Mouse (Mus musculus): ENCODE measurements around the gene G3bp1.

The G3bp1 gene

GRCm38 (mm10) chr11:55469048-55469843 lies at the start of gene G3bp1:
Gene G3bp1, plus strand, starts transcription at chr11:55469685.
- peak; percentile 99 for DNase-seq (ENCODE audit: low read depth)

- no peak for DNase-seq (ENCODE audit: low read depth)
These were observed 46.5 kb upstream of the G3bp1 start, which contains the start of gene Sparc for GRCm38 (mm10) chr11:55422978-55423377. Gene Sparc, minus strand, starts transcription at chr11:55423183.

GRCm38 (mm10) chr11:55423756-55424155 lies 45.7 kb upstream of the G3bp1 start:
- DNase-seq (ENCODE audit: low read depth), result peak; percentile 61

GRCm38 (mm10) chr11:55424746-55425360 lies 44.6 kb upstream of the G3bp1 start:
- DNase-seq (ENCODE audit: low read depth), result peak; percentile 90

GRCm38 (mm10) chr11:55428186-55429012 lies 41.1 kb upstream of the G3bp1 start:
- peak; percentile 100 for DNase-seq (ENCODE audit: low read depth)

GRCm38 (mm10) chr11:55429973-55430372 lies 39.5 kb upstream of the G3bp1 start:
- DNase-seq (ENCODE audit: low read depth), result no peak

- peak; percentile 35 for DNase-seq (ENCODE audit: low read depth)
These were observed 36.5 kb upstream of the G3bp1 start for GRCm38 (mm10) chr11:55432981-55433380.

GRCm38 (mm10) chr11:55436089-55436488 lies 33.4 kb upstream of the G3bp1 start:
- no peak for DNase-seq (ENCODE audit: low read depth)

GRCm38 (mm10) chr11:55438031-55438430 lies 31.5 kb upstream of the G3bp1 start:
- DNase-seq (ENCODE audit: low read depth), result no peak

- no peak for DNase-seq (ENCODE audit: low read depth)
These were observed 29.8 kb upstream of the G3bp1 start for GRCm38 (mm10) chr11:55439718-55440117.

GRCm38 (mm10) chr11:55444772-55445171 lies 24.7 kb upstream of the G3bp1 start:
- peak; percentile 93 for DNase-seq (ENCODE audit: low read depth)

GRCm38 (mm10) chr11:55446579-55446978 lies 22.9 kb upstream of the G3bp1 start:
- peak; percentile 94 for DNase-seq (ENCODE audit: low read depth)

GRCm38 (mm10) chr11:55449531-55449930 lies 20.0 kb upstream of the G3bp1 start:
- no peak for DNase-seq (ENCODE audit: low read depth)

- DNase-seq (ENCODE audit: low read depth), result no peak
These were observed 19.2 kb upstream of the G3bp1 start for GRCm38 (mm10) chr11:55450311-55450710.

GRCm38 (mm10) chr11:55453640-55454039 lies 15.8 kb upstream of the G3bp1 start:
- DNase-seq (ENCODE audit: low read depth), result no peak

- no peak for DNase-seq (ENCODE audit: low read depth)
These were observed 14.3 kb upstream of the G3bp1 start for GRCm38 (mm10) chr11:55455166-55455565.

GRCm38 (mm10) chr11:55458501-55458900 lies 11.0 kb upstream of the G3bp1 start:
- DNase-seq (ENCODE audit: low read depth), result no peak

GRCm38 (mm10) chr11:55459850-55460558 lies 9.5 kb upstream of the G3bp1 start:
- no peak for DNase-seq (ENCODE audit: low read depth)

- DNase-seq (ENCODE audit: low read depth), result peak; percentile 66
These were observed 8.9 kb upstream of the G3bp1 start for GRCm38 (mm10) chr11:55460559-55461018.

- DNase-seq (ENCODE audit: low read depth), result peak; percentile 99
These were observed 8.4 kb upstream of the G3bp1 start, which contains the start of gene Atox1 for GRCm38 (mm10) chr11:55461019-55461645. Gene Atox1, minus strand, starts transcription at chr11:55461239.

GRCm38 (mm10) chr11:55462149-55462548 lies 7.3 kb upstream of the G3bp1 start:
- no peak for DNase-seq (ENCODE audit: low read depth)

Data from NIH3T3 (cell line).